In genomic region chr5:31560352-31560751, GRCm38 (mm10) we compare ENCODE assay signal across 16 mouse cellular contexts.
"Had no signal": no experiment of that assay in that cellular context is flagged by ENCODE, and none has a peak within 500 bp of the region (broad histone marks: within the 10 kb centered on the region; RNA-seq: fewer than 3 reads in every experiment).

No protein-coding gene starts in this region.

- H3K9me3 ChIP-seq: neural tube, embryonic 13.5 days; neural tube, embryonic 15.5 days; stomach, embryonic 15.5 days had no signal

- H3K27me3 ChIP-seq: neural tube, embryonic 13.5 days; neural tube, embryonic 15.5 days; stomach, embryonic 15.5 days had no signal

- H3K27ac ChIP-seq: neural tube, embryonic 13.5 days; neural tube, embryonic 15.5 days; stomach, embryonic 15.5 days; stomach, postnatal 0 days had no signal

- H3K36me3 ChIP-seq: stomach, embryonic 15.5 days had no signal

- H3K4me3 ChIP-seq: neural tube, embryonic 13.5 days; neural tube, embryonic 15.5 days; stomach, embryonic 15.5 days had no signal

- DNase-seq: retina, postnatal 1 day; right cerebral cortex, adult 18-20 months; right cerebral cortex, postnatal 14 days; right cerebral cortex, postnatal 25 days; right cerebral cortex, postnatal 4 days; spleen, adult 18-20 months; thymus, adult 18-20 months; thymus, adult 2 months; thymus, postnatal 14 days; thymus, postnatal 25 days; thymus, postnatal 36 days; thymus, postnatal 4 days had no signal

- H3K4me1 ChIP-seq: neural tube, embryonic 15.5 days had no signal
